Mouse (Mus musculus) erythroblast, embryonic 14.5 days (primary cell): ENCODE results near the gene Sash3.

Experiments used
- GATA1 ChIP-seq: IDR thresholded peaks from 2 replicates; pipeline ENCODE4 v1.6.1; 2012; ENCODE audit warnings: low read length, inconsistent platforms, mixed read lengths
- TAL1 ChIP-seq: IDR thresholded peaks from 3 replicates; pipeline ENCODE4 v1.6.1; 2012; ENCODE audit warnings: low read length, inconsistent platforms, mixed read lengths

- TF ChIP-seq GATA1 (no peak), TAL1 (no peak)
Observed at GRCm38 (mm10) chrX:48197856-48198255, 51.6 kb downstream of the Sash3 start.
